Mouse (Mus musculus) embryonic fibroblast, embryonic 13.5 days (primary cell): ENCODE data around the gene Nebl.

ENCODE experiments used
- CTCF ChIP-seq: IDR thresholded peaks from 2 replicates; pipeline ENCODE4 v1.5.1; 2011; ENCODE audit warnings: mild to moderate bottlenecking, control low read depth, low read length, moderate library complexity, borderline replicate concordance; ENCODE audit not compliant: insufficient read depth
- POLR2A ChIP-seq: IDR thresholded peaks from 2 replicates; pipeline ENCODE4 v1.6.1; 2011; ENCODE audit warnings: low read depth, mild to moderate bottlenecking, control low read depth, low read length, moderate library complexity

- no peak for TF ChIP-seq POLR2A
- no peak for TF ChIP-seq CTCF
Measured at GRCm38 (mm10) chr2:17297496-17297895, 433.8 kb downstream of the Nebl start.
